Mouse (Mus musculus) bone marrow, adult 2 months (tissue): ENCODE data around the gene Tmem246.

Experiments
- CTCF ChIP-seq: fragments of 200-500 bp; IDR thresholded peaks from 2 replicates; pipeline ENCODE4 v1.5.1; 2011; ENCODE audit warnings: low read length, control low read depth; ENCODE audit not compliant: control insufficient read depth, insufficient read depth
- POLR2A ChIP-seq: fragments of 200-500 bp; IDR thresholded peaks from 2 replicates; pipeline ENCODE4 v1.6.1; 2011; ENCODE audit warnings: low read depth, mild to moderate bottlenecking, control low read depth, low read length, borderline replicate concordance; ENCODE audit not compliant: control insufficient read depth

DNA sequence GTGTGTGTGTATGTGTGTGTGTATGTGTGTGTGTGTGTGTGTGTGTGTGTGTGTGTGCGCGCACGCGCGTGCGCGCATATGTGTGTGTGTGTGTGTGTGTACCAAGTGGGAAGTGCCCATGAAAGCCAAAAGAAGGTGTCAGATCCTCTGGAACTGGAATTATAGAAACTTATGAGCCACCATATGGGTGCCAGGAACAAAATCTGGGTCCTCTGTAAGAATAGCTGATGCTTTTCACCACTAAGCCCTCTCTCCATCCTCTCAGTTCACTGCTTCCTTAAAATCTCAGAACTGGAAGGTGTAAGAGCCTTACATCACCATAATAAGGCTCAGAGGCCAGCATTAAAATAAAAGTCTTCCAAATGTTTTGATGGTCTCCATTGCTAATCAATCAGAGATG lies 40.3 kb downstream of the Tmem246 start:
- TF ChIP-seq POLR2A (no peak), CTCF (no peak)
